Mouse (Mus musculus): Measurements from ENCODE around the gene Pnkd. TPM values are rescaled to one million over a fixed set of nuclear protein-coding genes. Genes with fewer than 3 reads are reported as not detected.

Pnkd gene
- total RNA-seq, 2 experiments from 2014 or later = 22.8 to 50.1 TPM

- ATAC-seq (replicated peaks; ENCODE audit: low FRiP score, low TSS enrichment, poor library complexity, severe bottlenecking) = no peak
Observed at GRCm38 (mm10) chr1:74341898-74342297, 57.2 kb downstream of the Pnkd start.

- no peak for ATAC-seq (replicated peaks; ENCODE audit: low FRiP score, low TSS enrichment, poor library complexity, severe bottlenecking)
Observed at GRCm38 (mm10) chr1:74342308-74342707, 57.6 kb downstream of the Pnkd start.

GRCm38 (mm10) chr1:74343161-74343560, 58.4 kb downstream of the Pnkd start:
- ATAC-seq (replicated peaks; ENCODE audit: low FRiP score, low TSS enrichment, poor library complexity, severe bottlenecking) = no peak

GRCm38 (mm10) chr1:74344163-74344916, 59.6 kb downstream of the Pnkd start:
- no peak for ATAC-seq (replicated peaks; ENCODE audit: low FRiP score, low TSS enrichment, poor library complexity, severe bottlenecking)

GRCm38 (mm10) chr1:74351185-74351769, 66.5 kb downstream of the Pnkd start:
- ATAC-seq (replicated peaks; ENCODE audit: low FRiP score, low TSS enrichment, poor library complexity, severe bottlenecking) = no peak

GRCm38 (mm10) chr1:74352532-74353096, 67.9 kb downstream of the Pnkd start:
- ATAC-seq (replicated peaks; ENCODE audit: low FRiP score, low TSS enrichment, poor library complexity, severe bottlenecking) = no peak

GRCm38 (mm10) chr1:74353453-74354229, 68.9 kb downstream of the Pnkd start:
- no peak for ATAC-seq (replicated peaks; ENCODE audit: low FRiP score, low TSS enrichment, poor library complexity, severe bottlenecking)

- no peak for ATAC-seq (replicated peaks; ENCODE audit: low FRiP score, low TSS enrichment, poor library complexity, severe bottlenecking)
Observed at GRCm38 (mm10) chr1:74357531-74357930, 72.8 kb downstream of the Pnkd start.

GRCm38 (mm10) chr1:74359952-74360517, 75.3 kb downstream of the Pnkd start:
- ATAC-seq (replicated peaks; ENCODE audit: low FRiP score, low TSS enrichment, poor library complexity, severe bottlenecking) = no peak

- peak; percentile 65 for ATAC-seq (replicated peaks; ENCODE audit: low FRiP score, low TSS enrichment, poor library complexity, severe bottlenecking)
Observed at GRCm38 (mm10) chr1:74361812-74362211, 77.1 kb downstream of the Pnkd start, which contains the start of gene Catip. TSS of gene Catip (plus strand) at chr1:74362108.

GRCm38 (mm10) chr1:74362325-74363229, 77.8 kb downstream of the Pnkd start:
- no peak for ATAC-seq (replicated peaks; ENCODE audit: low FRiP score, low TSS enrichment, poor library complexity, severe bottlenecking)

- ATAC-seq (replicated peaks; ENCODE audit: low FRiP score, low TSS enrichment, poor library complexity, severe bottlenecking) = no peak
Observed at GRCm38 (mm10) chr1:74363437-74363836, 78.7 kb downstream of the Pnkd start.

- no peak for ATAC-seq (replicated peaks; ENCODE audit: low FRiP score, low TSS enrichment, poor library complexity, severe bottlenecking)
Observed at GRCm38 (mm10) chr1:74364270-74364669, 79.5 kb downstream of the Pnkd start.

- peak; percentile 95 for ATAC-seq (replicated peaks; ENCODE audit: low FRiP score, low TSS enrichment, poor library complexity, severe bottlenecking)
Observed at GRCm38 (mm10) chr1:74367886-74368645, 83.3 kb downstream of the Pnkd start.

GRCm38 (mm10) chr1:74370040-74370439, 85.3 kb downstream of the Pnkd start:
- no peak for ATAC-seq (replicated peaks; ENCODE audit: low FRiP score, low TSS enrichment, poor library complexity, severe bottlenecking)

- no peak for ATAC-seq (replicated peaks; ENCODE audit: low FRiP score, low TSS enrichment, poor library complexity, severe bottlenecking)
Observed at GRCm38 (mm10) chr1:74373372-74373771, 88.6 kb downstream of the Pnkd start.

- no peak for ATAC-seq (replicated peaks; ENCODE audit: low FRiP score, low TSS enrichment, poor library complexity, severe bottlenecking)
Observed at GRCm38 (mm10) chr1:74374980-74375379, 90.2 kb downstream of the Pnkd start, which contains the start of gene Slc11a1. TSS of gene Slc11a1 (plus strand) at chr1:74375195.

- ATAC-seq (replicated peaks; ENCODE audit: low FRiP score, low TSS enrichment, poor library complexity, severe bottlenecking) = no peak
Observed at GRCm38 (mm10) chr1:74375561-74375960, 90.8 kb downstream of the Pnkd start.
